Mouse (Mus musculus): ENCODE measurements around the gene Snx6. TPM values are rescaled to one million over a fixed set of nuclear protein-coding genes. Genes with fewer than 3 reads are reported as not detected.
"Not testable (repeated sequence)": the region's sequence is repeated elsewhere in the genome, so short reads cannot be mapped to it uniquely, and the experiment has no call there.

The Snx6 gene
- 10 to 100 TPM; 57.5 to 70.3 TPM for total RNA-seq (2021)
- long read RNA-seq, experiment 1, transcript Snx6-201 (14 exons, 1,928 nt), result major isoform, 82 of 132 reads
- long read RNA-seq, experiment 1, partial matches to known transcripts, result 33 of 132 reads
- long read RNA-seq, experiment 1, other reads (novel, unspliced or antisense), result 17 of 132 reads
- long read RNA-seq, experiment 2, transcript Snx6-201 (14 exons, 1,928 nt), result major isoform, 86 of 117 reads
- long read RNA-seq, experiment 2, partial matches to known transcripts, result 20 of 117 reads
- long read RNA-seq, experiment 2, other reads (novel, unspliced or antisense), result 10 of 117 reads

GRCm38 (mm10) chr12:54795153-54795998 is at the start of gene Snx6:
TSS of gene Snx6 (minus strand) at chr12:54795703.
- peak; percentile 92 for DNase-seq

- no peak for DNase-seq
Measured at GRCm38 (mm10) chr12:54844415-54844814, 48.9 kb upstream of the Snx6 start.

GRCm38 (mm10) chr12:54841576-54841975 is 46.1 kb upstream of the Snx6 start:
- no peak for DNase-seq

- DNase-seq, result no peak
Measured at GRCm38 (mm10) chr12:54839815-54840214, 44.3 kb upstream of the Snx6 start.

GRCm38 (mm10) chr12:54838931-54839330 is 43.4 kb upstream of the Snx6 start:
- DNase-seq, result no peak

GRCm38 (mm10) chr12:54835608-54836570 is 40.4 kb upstream of the Snx6 start:
- no peak for DNase-seq

- DNase-seq, result peak; percentile 88
Measured at GRCm38 (mm10) chr12:54834925-54835447, 39.5 kb upstream of the Snx6 start.

GRCm38 (mm10) chr12:54833856-54834399 is 38.4 kb upstream of the Snx6 start:
- no peak for DNase-seq

GRCm38 (mm10) chr12:54831927-54832326 is 36.4 kb upstream of the Snx6 start:
- DNase-seq, result not testable (repeated sequence)

- peak; percentile 88 for DNase-seq
Measured at GRCm38 (mm10) chr12:54830574-54830973, 35.1 kb upstream of the Snx6 start.

GRCm38 (mm10) chr12:54829876-54830275 is 34.4 kb upstream of the Snx6 start:
- no peak for DNase-seq

- no peak for DNase-seq
Measured at GRCm38 (mm10) chr12:54828043-54828442, 32.5 kb upstream of the Snx6 start.

- no peak for DNase-seq
Measured at GRCm38 (mm10) chr12:54825202-54825601, 29.7 kb upstream of the Snx6 start.

- DNase-seq, result peak; percentile 9
Measured at GRCm38 (mm10) chr12:54822836-54823426, 27.4 kb upstream of the Snx6 start.

- no peak for DNase-seq
Measured at GRCm38 (mm10) chr12:54820684-54821161, 25.2 kb upstream of the Snx6 start.

- no peak for DNase-seq
Measured at GRCm38 (mm10) chr12:54819181-54819935, 23.9 kb upstream of the Snx6 start.

- no peak for DNase-seq
Measured at GRCm38 (mm10) chr12:54810142-54810541, 14.6 kb upstream of the Snx6 start.

GRCm38 (mm10) chr12:54807481-54807880 is 12.0 kb upstream of the Snx6 start:
- DNase-seq, result no peak

GRCm38 (mm10) chr12:54806131-54806530 is 10.6 kb upstream of the Snx6 start:
- no peak for DNase-seq

GRCm38 (mm10) chr12:54805254-54806002 is 9.9 kb upstream of the Snx6 start:
- no peak for DNase-seq
